Mouse (Mus musculus) liver, embryonic 14.5 days (tissue): ENCODE measurements around the gene Kxd1. TPM values are rescaled to one million over a fixed set of nuclear protein-coding genes. Genes with fewer than 3 reads are reported as not detected.
A peak's percentile ranks its signal among the peaks of the same experiment; 100 is the strongest.

Source experiments
- ATAC-seq: fragments of 200-750 bp; cut with Nextera tagmentation; 2 replicates; pipeline ENCODE4 v1.8.0; 2017; ENCODE audit warnings: moderate number of reproducible peaks, mild to moderate bottlenecking, moderate library complexity; ENCODE audit not compliant: insufficient read depth
- DNase-seq, 3 experiments: peaks; one replicate each; pipeline ENCODE4 v3.0.0-alpha.2; 2012 to 2013; ENCODE audit warnings: low read depth in 3 of 3, low spot score in 3 of 3
- H3K27ac ChIP-seq: fragments of 300-500 bp; sonication (generic); 2 replicates; pipeline ENCODE4 v1.5.1; 2014; ENCODE audit warnings: moderate library complexity, mild to moderate bottlenecking, control low read depth, inconsistent platforms
- H3K27me3 ChIP-seq: fragments of 300-500 bp; sonication (generic); 2 replicates; pipeline ENCODE4 v1.6.1; 2014; ENCODE audit warnings: mild to moderate bottlenecking, low read length, moderate library complexity; ENCODE audit not compliant: control insufficient read depth, insufficient read depth
- H3K36me3 ChIP-seq: fragments of 300-500 bp; sonication (generic); replicated peaks from 2 replicates; pipeline ENCODE4 v1.6.1; 2014; ENCODE audit warnings: low read depth; ENCODE audit not compliant: control insufficient read depth, insufficient read depth
- H3K4me1 ChIP-seq, 2 experiments: fragments of 200-500 bp in 1 of 2; fragments of 300-500 bp in 1 of 2; sonication (generic) in 1 of 2; replicated peaks; 2 replicates each; pipeline ENCODE4 v1.6.1; 2012 to 2014; ENCODE audit warnings: antibody characterized with exemption in 1 of 2, inconsistent platforms in 1 of 2, low read length in 1 of 2; ENCODE audit not compliant: control insufficient read depth in 2 of 2, insufficient read depth in 2 of 2
- H3K4me2 ChIP-seq: fragments of 300-500 bp; sonication (generic); 2 replicates; pipeline ENCODE4 v1.6.1; 2014; ENCODE audit warnings: low read depth, mild to moderate bottlenecking, control low read depth, moderate library complexity
- H3K4me3 ChIP-seq, 2 experiments: fragments of 200-500 bp in 1 of 2; fragments of 300-500 bp in 1 of 2; sonication (generic) in 1 of 2; 2 replicates each; pipeline ENCODE4 v1.5.1; 2012 to 2014; ENCODE audit warnings: low read depth in 2 of 2, low read length in 2 of 2, mild to moderate bottlenecking in 2 of 2, control low read depth in 1 of 2, inconsistent platforms in 1 of 2, moderate library complexity in 1 of 2; ENCODE audit not compliant: insufficient read depth in 1 of 2
- H3K9ac ChIP-seq: fragments of 300-500 bp; sonication (generic); replicated peaks from 2 replicates; pipeline ENCODE4 v1.6.1; 2014; ENCODE audit warnings: mild to moderate bottlenecking, control low read depth, moderate library complexity
- H3K9me3 ChIP-seq: fragments of 300-500 bp; sonication (generic); 2 replicates; pipeline ENCODE4 v1.6.1; 2016; ENCODE audit warnings: low read length, mixed read lengths; ENCODE audit not compliant: control insufficient read depth
- CTCF ChIP-seq: IDR thresholded peaks from 2 replicates; pipeline ENCODE4 v1.5.1; 2016; ENCODE audit warnings: antibody characterized with exemption, low read depth, control low read depth
- EP300 ChIP-seq: IDR thresholded peaks from 2 replicates; pipeline ENCODE4 v1.6.1; 2016; ENCODE audit warnings: antibody characterized with exemption, low read depth
- WGBS: fragments of 180-500 bp; shearing (Covaris S2); extraction: QIAGEN DNeasy Blood & Tissue Kit; methylation state at CpG from one replicate; pipeline ENCODE4 v1.1.7; 2014; ENCODE audit not compliant: insufficient replicate concordance; 5-methylcytosine and 5-hydroxymethylcytosine counted together
- polyA plus RNA-seq, 2 experiments: library from polyadenylated mRNA; depleted of rRNA in 1 of 2; stranded (reverse) in 1 of 2; unstranded in 1 of 2; fragments of >200 nt; fragmentation: Nextera tagmentation in 1 of 2; extraction: Ambion mirVana in 1 of 2; gene quantifications; 2 replicates each; pipeline versions ENCODE4 v1.2.1 to v1.2.3; 2012 to 2014

Gene Kxd1
- polyA plus RNA-seq, 2 experiments: 28.9 to 32.6 TPM

DNA sequence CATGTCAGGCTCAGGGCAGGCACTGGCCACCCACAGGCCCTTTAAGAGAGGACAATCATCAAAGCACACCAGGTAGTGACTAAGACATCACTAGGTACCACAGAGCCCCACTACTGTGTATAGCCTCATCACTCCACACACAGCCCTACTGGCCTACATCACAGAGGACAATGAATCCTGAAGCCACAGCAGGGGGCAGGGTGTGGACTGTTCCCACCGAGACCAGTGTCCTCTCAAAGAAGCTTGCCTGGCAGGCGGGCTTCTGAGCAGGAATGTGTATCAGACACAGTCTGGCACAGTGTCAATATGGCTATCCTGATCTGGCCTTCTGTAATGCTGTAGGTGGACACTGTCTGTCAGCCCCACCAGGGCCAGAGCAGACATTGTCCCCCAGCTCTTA is 57.8 kb downstream of the Kxd1 start:
- TF ChIP-seq EP300 (no peak), CTCF (no peak)
- Histone ChIP-seq H3K9ac (no peak overlapping the region), H3K4me1 (peaks cover 0 to 15% of the 10 kb centered on the region in 2 experiments; a peak in 3 of 4 replicates), H3K36me3 (no peaks in the 10 kb centered on the region), H3K27ac (no peak overlapping the region), H3K4me2 (no peak overlapping the region), H3K9me3 (no peaks in the 10 kb centered on the region), H3K4me3 (no peak overlapping the region), H3K27me3 (no peaks in the 10 kb centered on the region)
- WGBS: 69% methylated on average over 2 of the region's 2 CpGs
- DNase-seq: no peak
- peak; percentile 23; the same call in 1 of the 2 replicates for ATAC-seq

DNA sequence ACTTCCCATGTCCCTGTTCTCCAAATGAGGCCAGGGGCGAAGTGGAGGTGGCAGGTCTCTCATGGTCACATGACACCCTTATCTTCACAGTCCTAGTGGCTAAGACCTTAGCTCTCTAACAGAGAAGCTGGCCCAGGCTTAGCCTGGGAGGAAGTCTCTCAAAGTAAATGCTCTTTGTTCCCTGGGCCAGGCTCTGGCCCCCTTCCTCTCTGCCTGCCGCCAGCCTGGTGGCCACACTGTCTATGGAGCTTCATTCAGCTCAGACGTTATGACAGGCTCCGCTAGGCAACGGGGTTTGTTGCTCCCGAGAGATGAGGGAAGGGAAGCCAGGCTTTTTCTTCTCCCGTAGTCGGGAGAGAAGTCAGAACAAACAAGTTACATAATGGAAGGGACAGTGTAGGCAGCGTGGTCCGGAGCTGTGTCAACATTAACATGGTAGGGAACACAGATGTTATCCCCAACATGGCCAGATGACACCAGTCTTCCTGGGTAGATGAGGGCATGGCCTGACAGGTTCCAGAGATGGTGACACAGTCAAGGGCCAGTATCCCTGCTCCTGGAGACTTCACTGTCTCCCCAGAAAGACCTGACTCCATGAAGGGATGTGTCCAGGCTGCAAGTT is 58.4 kb downstream of the Kxd1 start:
- ATAC-seq (peak; percentile 33; the same call in 1 of the 2 replicates), DNase-seq (peak in 1 of 3 experiments; percentile 16)
- Histone ChIP-seq H3K9ac (no peak overlapping the region), H3K36me3 (no peaks in the 10 kb centered on the region), H3K4me3 (no peak overlapping the region), H3K4me1 (peaks cover 0 to 15% of the 10 kb centered on the region in 2 experiments; a peak in 3 of 4 replicates), H3K9me3 (no peaks in the 10 kb centered on the region), H3K27me3 (no peaks in the 10 kb centered on the region), H3K27ac (no peak overlapping the region), H3K4me2 (peak overlapping the region; percentile 11; the same call in 1 of the 2 replicates)
- 29% methylated on average over 10 of the region's 10 CpGs for WGBS
- no peak for TF ChIP-seq CTCF
- TF ChIP-seq EP300: no peak

DNA sequence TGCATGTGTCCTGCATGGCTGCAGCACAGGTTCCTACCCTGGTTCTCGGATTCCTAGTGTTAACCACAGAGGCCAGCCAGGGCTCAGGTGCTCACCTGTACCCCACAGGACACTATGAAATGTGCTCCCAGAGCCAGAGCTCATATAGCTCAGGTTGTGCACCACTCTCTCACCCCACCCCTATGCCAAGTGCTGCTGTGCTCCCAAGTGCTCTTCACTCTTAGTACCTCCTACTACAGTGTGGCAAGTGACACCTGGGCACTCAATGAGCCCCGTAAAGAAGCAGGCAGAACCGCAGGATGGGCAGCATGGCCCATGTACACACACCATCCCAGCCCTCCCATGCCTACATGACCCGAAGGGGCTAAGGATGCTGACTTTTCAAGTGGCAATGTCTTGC is 59.0 kb downstream of the Kxd1 start:
- Histone ChIP-seq H3K9me3 (no peaks in the 10 kb centered on the region), H3K36me3 (no peaks in the 10 kb centered on the region), H3K27ac (no peak overlapping the region), H3K4me2 (no peak overlapping the region), H3K9ac (no peak overlapping the region), H3K27me3 (no peaks in the 10 kb centered on the region), H3K4me3 (no peak overlapping the region), H3K4me1 (peaks cover 0 to 15% of the 10 kb centered on the region in 2 experiments; a peak in 3 of 4 replicates)
- WGBS: 80% methylated on average over 4 of the region's 4 CpGs
- ATAC-seq (no peak), DNase-seq (no peak)
- TF ChIP-seq EP300 (no peak), CTCF (no peak)

DNA sequence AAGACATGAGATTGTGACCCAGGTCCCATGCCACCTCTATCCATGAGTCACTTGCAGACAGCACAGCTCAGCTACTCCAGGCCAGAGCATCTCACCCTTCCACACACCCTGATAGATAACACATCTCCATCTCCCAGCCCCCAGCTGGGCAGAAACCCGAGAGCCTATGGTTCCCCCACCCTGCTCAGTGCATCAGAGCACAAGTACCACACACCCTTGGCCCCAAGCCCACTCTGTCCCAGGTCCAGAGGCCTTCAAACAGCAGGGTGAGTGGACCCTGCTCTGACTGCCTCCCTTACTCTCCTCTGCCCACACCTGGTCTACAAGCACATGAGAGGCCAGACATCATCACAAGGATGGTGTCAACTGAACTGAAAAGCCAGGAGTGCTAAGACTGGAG is 59.8 kb downstream of the Kxd1 start:
- Histone ChIP-seq H3K27ac (no peak overlapping the region), H3K9me3 (no peaks in the 10 kb centered on the region), H3K27me3 (no peaks in the 10 kb centered on the region), H3K4me1 (peaks cover 0 to 15% of the 10 kb centered on the region in 2 experiments; a peak in 3 of 4 replicates), H3K4me2 (no peak overlapping the region), H3K4me3 (no peak overlapping the region), H3K9ac (no peak overlapping the region), H3K36me3 (no peaks in the 10 kb centered on the region)
- DNase-seq (no peak), ATAC-seq (no peak)
- no peak for TF ChIP-seq CTCF
- no peak for TF ChIP-seq EP300
- WGBS: 67% methylated on average over 1 of the region's 1 CpGs

DNA sequence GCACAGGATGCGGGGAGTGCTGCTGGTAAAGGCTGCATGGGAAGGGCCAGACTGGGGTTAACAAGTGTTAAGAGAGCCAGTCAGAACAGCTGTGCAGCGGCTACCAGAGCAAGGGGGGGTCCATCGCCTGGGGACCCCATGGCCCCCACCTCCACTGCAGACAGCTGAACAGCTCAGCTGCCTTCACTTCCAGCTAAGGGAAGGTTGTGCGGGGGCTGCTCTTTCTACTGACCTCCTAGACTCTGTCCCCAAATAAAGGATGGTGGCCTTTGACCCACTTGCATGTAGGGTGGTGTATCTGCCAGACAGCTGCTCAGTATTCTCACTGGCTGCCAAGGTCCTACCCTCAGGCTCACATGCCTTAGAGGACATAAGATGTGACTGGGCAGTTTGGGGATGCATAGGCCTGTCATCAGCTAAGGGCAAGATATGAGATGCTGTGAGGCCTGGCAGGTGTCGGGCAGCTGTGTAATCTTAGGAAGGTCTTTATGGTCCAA is 60.5 kb downstream of the Kxd1 start:
- Histone ChIP-seq H3K27ac (no peak overlapping the region), H3K27me3 (no peaks in the 10 kb centered on the region), H3K4me3 (no peak overlapping the region), H3K36me3 (no peaks in the 10 kb centered on the region), H3K9ac (no peak overlapping the region), H3K4me2 (no peak overlapping the region), H3K9me3 (no peaks in the 10 kb centered on the region), H3K4me1 (peaks cover 0 to 15% of the 10 kb centered on the region in 2 experiments; a peak in 3 of 4 replicates)
- TF ChIP-seq CTCF (no peak), EP300 (no peak)
- no peak for ATAC-seq
- no peak for DNase-seq
- WGBS: 77% methylated on average over 5 of the region's 5 CpGs
